Mouse (Mus musculus): ENCODE data around the gene Dyrk1a. TPM values are rescaled to one million over a fixed set of nuclear protein-coding genes. Genes with fewer than 3 reads are reported as not detected.

The Dyrk1a gene
- polyA plus RNA-seq, 1 experiment: 52.1 TPM

DNA sequence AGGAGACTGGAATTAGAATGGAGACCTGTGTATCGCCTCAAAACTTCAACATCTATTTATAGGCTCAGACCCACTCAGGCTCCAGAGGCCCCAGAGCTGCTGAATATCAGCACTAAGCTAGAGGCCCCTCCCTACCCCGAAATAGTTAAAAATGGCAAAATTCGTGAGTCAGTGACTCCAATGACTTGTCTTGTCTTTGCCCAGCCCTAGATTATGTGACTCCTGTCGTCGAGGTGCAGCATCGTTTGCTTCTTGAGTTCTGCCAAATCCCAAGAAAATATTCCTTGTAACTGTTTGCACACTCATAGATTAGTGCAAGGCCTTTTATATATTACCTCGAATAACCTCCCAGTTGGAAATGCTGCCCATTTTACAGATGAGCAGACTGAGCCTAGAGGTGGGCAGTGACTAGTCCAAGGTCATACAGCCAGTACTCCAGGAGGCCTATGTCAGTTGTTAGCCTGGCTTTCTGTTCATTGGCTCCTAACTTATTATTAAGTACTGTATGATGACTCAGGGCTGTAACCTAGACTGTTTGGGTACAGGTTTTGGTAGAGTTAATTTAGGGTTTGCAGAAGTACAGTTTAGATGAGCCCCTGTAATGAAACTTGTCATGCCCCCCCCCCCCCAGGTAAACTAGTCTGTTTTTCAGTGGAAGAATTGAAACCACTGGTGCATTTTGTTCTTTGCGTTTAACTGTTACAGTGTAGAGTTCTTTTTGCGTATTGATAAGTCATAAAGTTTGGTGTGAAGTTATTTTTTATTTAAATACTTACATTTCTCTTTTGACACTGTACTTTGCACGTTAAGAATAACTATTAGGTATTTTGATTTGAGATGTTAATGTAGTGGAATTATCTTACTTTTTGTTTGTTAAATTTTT, 1.5 kb downstream of the Dyrk1a start:
- Histone ChIP-seq H3K27ac (ENCODE audit: insufficient read depth, low read length) (peak overlapping the region; percentile 53), H3K4me1 (ENCODE audit: control insufficient read depth, insufficient read depth, low read length) (no peaks in the 10 kb centered on the region), H3K4me3 (ENCODE audit: low read depth, low read length) (peak overlapping the region; percentile 84), H3K27me3 (ENCODE audit: control insufficient read depth, insufficient read depth, low read length, poor library complexity, severe bottlenecking) (no peaks in the 10 kb centered on the region), H3K9ac (ENCODE audit: low read depth, poor library complexity, severe bottlenecking) (peak overlapping the region; percentile 100), H3K36me3 (ENCODE audit: control insufficient read depth, insufficient read depth, low read length, poor library complexity, severe bottlenecking) (no peaks in the 10 kb centered on the region), H3K9me3 (replicated peaks; ENCODE audit: control insufficient read depth, insufficient read depth, low read length, poor library complexity, severe bottlenecking) (no peaks in the 10 kb centered on the region)
- TF ChIP-seq CTCF (IDR thresholded peaks at IDR 0.05; ENCODE audit: low read depth, low read length) (no peak), POLR2A (IDR thresholded peaks at IDR 0.05; ENCODE audit: insufficient read depth, low read length) (no peak), EP300 (IDR thresholded peaks at IDR 0.05; ENCODE audit: insufficient read depth, low read depth, low read length) (no peak)

DNA sequence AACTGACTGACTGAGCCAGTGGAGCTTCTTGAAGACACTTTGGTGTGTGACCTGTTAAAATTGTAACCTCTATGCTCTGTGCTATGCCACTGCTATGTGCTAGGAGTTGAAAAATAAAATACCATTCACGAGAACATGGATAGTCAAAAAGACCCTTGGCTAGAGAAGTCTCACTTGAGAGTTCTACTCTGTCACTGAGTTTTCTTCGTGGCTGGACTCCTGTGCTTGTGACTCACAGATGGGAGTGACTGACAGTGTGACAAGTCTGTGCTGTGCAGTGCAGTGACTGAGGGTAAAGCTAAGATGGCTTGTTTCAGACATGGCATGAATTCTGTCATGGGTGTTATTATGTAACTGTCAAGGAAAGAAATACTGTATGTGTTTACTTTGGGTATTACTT, 2.6 kb downstream of the Dyrk1a start:
- Histone ChIP-seq H3K27ac (ENCODE audit: insufficient read depth, low read length) (no peak overlapping the region), H3K9me3 (replicated peaks; ENCODE audit: control insufficient read depth, insufficient read depth, low read length, poor library complexity, severe bottlenecking) (no peaks in the 10 kb centered on the region), H3K27me3 (ENCODE audit: control insufficient read depth, insufficient read depth, low read length, poor library complexity, severe bottlenecking) (no peaks in the 10 kb centered on the region), H3K4me1 (ENCODE audit: control insufficient read depth, insufficient read depth, low read length) (no peaks in the 10 kb centered on the region), H3K9ac (ENCODE audit: low read depth, poor library complexity, severe bottlenecking) (no peak overlapping the region), H3K36me3 (ENCODE audit: control insufficient read depth, insufficient read depth, low read length, poor library complexity, severe bottlenecking) (no peaks in the 10 kb centered on the region), H3K4me3 (ENCODE audit: low read depth, low read length) (no peak overlapping the region)
- TF ChIP-seq CTCF (IDR thresholded peaks at IDR 0.05; ENCODE audit: low read depth, low read length) (no peak), POLR2A (IDR thresholded peaks at IDR 0.05; ENCODE audit: insufficient read depth, low read length) (no peak), EP300 (IDR thresholded peaks at IDR 0.05; ENCODE audit: insufficient read depth, low read depth, low read length) (no peak)

DNA sequence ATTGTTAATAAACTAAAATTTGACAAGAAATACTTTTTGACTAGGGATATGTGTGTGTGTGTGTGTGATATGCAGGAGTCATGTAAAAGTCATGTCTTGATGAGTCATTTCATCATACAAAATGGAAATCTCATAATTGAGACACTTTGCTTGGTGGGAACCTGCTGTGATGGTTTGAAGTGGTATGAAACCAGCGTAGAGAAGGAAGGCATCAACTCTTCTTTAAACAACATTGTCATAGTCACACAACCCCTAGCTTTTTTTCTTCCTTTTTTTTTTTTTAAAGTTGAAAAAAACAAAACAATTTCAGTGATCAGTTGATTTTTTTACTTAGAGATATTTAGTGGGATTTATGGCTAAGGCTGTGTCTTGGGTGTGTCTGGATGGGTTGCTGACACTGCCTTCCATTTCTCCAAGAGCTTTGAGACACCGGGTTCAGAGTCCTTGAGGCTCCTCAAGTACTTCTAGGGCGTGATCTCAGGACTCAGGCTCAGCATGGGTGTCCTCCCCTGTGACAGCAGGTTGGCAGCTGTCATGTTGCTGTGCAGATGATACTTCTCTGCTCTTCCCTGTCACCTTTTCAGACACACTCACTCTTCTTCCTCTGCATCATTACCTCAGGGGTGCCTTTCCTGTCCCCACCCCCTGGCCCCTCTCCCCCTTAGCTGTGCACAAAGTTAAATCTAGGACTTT, 4.4 kb downstream of the Dyrk1a start:
- H3K4me1 ChIP-seq (ENCODE audit: control insufficient read depth, insufficient read depth, low read length): no peaks in the 10 kb centered on the region

GRCm38 (mm10) chr16:94574718-94575094, 4.9 kb downstream of the Dyrk1a start:
- no peak for TF ChIP-seq EP300 (IDR thresholded peaks at IDR 0.05; ENCODE audit: insufficient read depth, low read depth, low read length)
- no peak for TF ChIP-seq CTCF (IDR thresholded peaks at IDR 0.05; ENCODE audit: low read depth, low read length)
- no peak for TF ChIP-seq POLR2A (IDR thresholded peaks at IDR 0.05; ENCODE audit: insufficient read depth, low read length)
- Histone ChIP-seq H3K36me3 (ENCODE audit: control insufficient read depth, insufficient read depth, low read length, poor library complexity, severe bottlenecking) (no peaks in the 10 kb centered on the region), H3K9ac (ENCODE audit: low read depth, poor library complexity, severe bottlenecking) (no peak overlapping the region), H3K4me3 (ENCODE audit: low read depth, low read length) (no peak overlapping the region), H3K27ac (ENCODE audit: insufficient read depth, low read length) (no peak overlapping the region), H3K27me3 (ENCODE audit: control insufficient read depth, insufficient read depth, low read length, poor library complexity, severe bottlenecking) (no peaks in the 10 kb centered on the region), H3K9me3 (replicated peaks; ENCODE audit: control insufficient read depth, insufficient read depth, low read length, poor library complexity, severe bottlenecking) (no peaks in the 10 kb centered on the region), H3K4me1 (ENCODE audit: control insufficient read depth, insufficient read depth, low read length) (no peaks in the 10 kb centered on the region)

More for the DNA sequence above, 4.4 kb downstream of the Dyrk1a start:
- H3K9ac ChIP-seq (ENCODE audit: low read depth, poor library complexity, severe bottlenecking): no peak overlapping the region
- TF ChIP-seq POLR2A (IDR thresholded peaks at IDR 0.05; ENCODE audit: insufficient read depth, low read length): no peak
- TF ChIP-seq CTCF (IDR thresholded peaks at IDR 0.05; ENCODE audit: low read depth, low read length): no peak
- TF ChIP-seq EP300 (IDR thresholded peaks at IDR 0.05; ENCODE audit: insufficient read depth, low read depth, low read length): no peak
- H3K9me3 ChIP-seq (replicated peaks; ENCODE audit: control insufficient read depth, insufficient read depth, low read length, poor library complexity, severe bottlenecking): no peaks in the 10 kb centered on the region
- no peaks in the 10 kb centered on the region for H3K27me3 ChIP-seq (ENCODE audit: control insufficient read depth, insufficient read depth, low read length, poor library complexity, severe bottlenecking)
- no peaks in the 10 kb centered on the region for H3K36me3 ChIP-seq (ENCODE audit: control insufficient read depth, insufficient read depth, low read length, poor library complexity, severe bottlenecking)
- H3K4me3 ChIP-seq (ENCODE audit: low read depth, low read length): no peak overlapping the region
- no peak overlapping the region for H3K27ac ChIP-seq (ENCODE audit: insufficient read depth, low read length)

GRCm38 (mm10) chr16:94575757-94576156, 5.9 kb downstream of the Dyrk1a start:
- no peaks in the 10 kb centered on the region for H3K27me3 ChIP-seq (ENCODE audit: control insufficient read depth, insufficient read depth, low read length, poor library complexity, severe bottlenecking)

GRCm38 (mm10) chr16:94579348-94579747, 9.5 kb downstream of the Dyrk1a start:
- H3K36me3 ChIP-seq (ENCODE audit: control insufficient read depth, insufficient read depth, low read length, poor library complexity, severe bottlenecking): no peaks in the 10 kb centered on the region
- TF ChIP-seq POLR2A (IDR thresholded peaks at IDR 0.05; ENCODE audit: insufficient read depth, low read length) (no peak), CTCF (IDR thresholded peaks at IDR 0.05; ENCODE audit: low read depth, low read length) (no peak), EP300 (IDR thresholded peaks at IDR 0.05; ENCODE audit: insufficient read depth, low read depth, low read length) (no peak)
- H3K4me3 ChIP-seq (ENCODE audit: low read depth, low read length): no peak overlapping the region
- H3K9ac ChIP-seq (ENCODE audit: low read depth, poor library complexity, severe bottlenecking): no peak overlapping the region
- peaks cover 7% of the 10 kb centered on the region for H3K4me1 ChIP-seq (ENCODE audit: control insufficient read depth, insufficient read depth, low read length)
- H3K27ac ChIP-seq (ENCODE audit: insufficient read depth, low read length): no peak overlapping the region
- no peaks in the 10 kb centered on the region for H3K9me3 ChIP-seq (replicated peaks; ENCODE audit: control insufficient read depth, insufficient read depth, low read length, poor library complexity, severe bottlenecking)
- no peaks in the 10 kb centered on the region for H3K27me3 ChIP-seq (ENCODE audit: control insufficient read depth, insufficient read depth, low read length, poor library complexity, severe bottlenecking)

More at GRCm38 (mm10) chr16:94575757-94576156, 5.9 kb downstream of the Dyrk1a start:
- Histone ChIP-seq H3K9ac (ENCODE audit: low read depth, poor library complexity, severe bottlenecking) (no peak overlapping the region), H3K36me3 (ENCODE audit: control insufficient read depth, insufficient read depth, low read length, poor library complexity, severe bottlenecking) (no peaks in the 10 kb centered on the region), H3K4me3 (ENCODE audit: low read depth, low read length) (no peak overlapping the region), H3K4me1 (ENCODE audit: control insufficient read depth, insufficient read depth, low read length) (peaks cover 3% of the 10 kb centered on the region), H3K27ac (ENCODE audit: insufficient read depth, low read length) (no peak overlapping the region), H3K9me3 (replicated peaks; ENCODE audit: control insufficient read depth, insufficient read depth, low read length, poor library complexity, severe bottlenecking) (no peaks in the 10 kb centered on the region)
- TF ChIP-seq POLR2A (IDR thresholded peaks at IDR 0.05; ENCODE audit: insufficient read depth, low read length) (no peak), EP300 (IDR thresholded peaks at IDR 0.05; ENCODE audit: insufficient read depth, low read depth, low read length) (no peak), CTCF (IDR thresholded peaks at IDR 0.05; ENCODE audit: low read depth, low read length) (no peak)

Measured in ES-Bruce4 (cell line).